Mouse (Mus musculus) common myeloid progenitor, adult 5-6 weeks (primary cell): ENCODE data around the gene Hipk3. TPM values are rescaled to one million over a fixed set of nuclear protein-coding genes. Genes with fewer than 3 reads are reported as not detected.

ENCODE experiments used
- ATAC-seq: replicated peaks from 2 replicates; pipeline ENCODE4 v1.8.0; 2016; ENCODE audit warnings: low read depth, mild to moderate bottlenecking, moderate TSS enrichment, inconsistent platforms; ENCODE audit not compliant: poor library complexity, severe bottlenecking
- total RNA-seq: library from RNA; stranded (forward); fragments of 200-1000, 187-1606 nt; gene quantifications from 2 replicates; pipeline ENCODE4 v1.2.3, GENCODE M21; 2017

Hipk3 gene
- 31.3 and 35.2 TPM in 2 replicates for total RNA-seq

- ATAC-seq: peak; percentile 74
Observed at GRCm38 (mm10) chr2:104493951-104494800, at the start of gene Hipk3. Gene Hipk3, minus strand, starts transcription at chr2:104494446.

GRCm38 (mm10) chr2:104540286-104540685 lies 46.0 kb upstream of the Hipk3 start:
- ATAC-seq: no peak

DNA sequence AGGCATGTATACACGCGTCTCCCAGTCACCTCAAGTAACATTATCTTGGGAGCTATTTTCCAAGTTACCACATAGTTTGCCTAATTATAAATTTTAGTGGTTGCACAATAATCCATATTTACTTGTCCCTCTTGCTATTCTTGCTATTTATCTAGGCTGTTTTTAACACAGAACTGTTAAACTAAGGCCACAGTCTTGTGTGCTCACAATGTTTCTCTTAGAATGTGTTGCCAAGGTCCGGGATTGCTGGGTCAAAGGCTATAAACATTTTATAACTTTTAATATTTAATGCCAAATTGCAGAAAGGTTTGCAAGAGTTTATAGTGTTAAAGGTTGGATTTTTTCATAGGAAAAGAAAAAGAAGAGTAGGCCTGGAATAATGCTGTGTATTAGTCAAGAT lies 40.5 kb upstream of the Hipk3 start:
- ATAC-seq: no peak

- peak; percentile 78 for ATAC-seq
Observed at GRCm38 (mm10) chr2:104532548-104532947, 38.3 kb upstream of the Hipk3 start.

DNA sequence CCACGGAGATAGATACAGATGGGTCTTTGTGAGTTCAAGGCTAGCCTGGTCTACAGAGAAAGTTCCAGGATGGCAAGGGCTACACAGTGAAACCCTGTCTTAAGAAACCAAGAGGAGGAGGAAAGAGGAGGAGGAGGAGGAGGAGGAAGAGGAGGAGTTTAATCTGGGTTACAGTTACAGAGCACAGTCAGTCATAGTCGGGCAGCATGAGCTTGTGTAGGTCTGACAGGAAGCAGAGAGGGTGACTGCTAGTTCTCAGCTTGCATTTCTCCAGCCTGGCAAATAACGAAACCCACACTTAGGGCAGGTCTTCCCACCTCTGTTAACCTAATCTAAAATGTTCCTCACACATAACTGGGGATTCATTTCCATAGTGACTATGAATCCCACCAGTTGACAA lies 32.3 kb upstream of the Hipk3 start:
- ATAC-seq: peak; percentile 54

GRCm38 (mm10) chr2:104525506-104525905 lies 31.3 kb upstream of the Hipk3 start:
- ATAC-seq: peak; percentile 92

DNA sequence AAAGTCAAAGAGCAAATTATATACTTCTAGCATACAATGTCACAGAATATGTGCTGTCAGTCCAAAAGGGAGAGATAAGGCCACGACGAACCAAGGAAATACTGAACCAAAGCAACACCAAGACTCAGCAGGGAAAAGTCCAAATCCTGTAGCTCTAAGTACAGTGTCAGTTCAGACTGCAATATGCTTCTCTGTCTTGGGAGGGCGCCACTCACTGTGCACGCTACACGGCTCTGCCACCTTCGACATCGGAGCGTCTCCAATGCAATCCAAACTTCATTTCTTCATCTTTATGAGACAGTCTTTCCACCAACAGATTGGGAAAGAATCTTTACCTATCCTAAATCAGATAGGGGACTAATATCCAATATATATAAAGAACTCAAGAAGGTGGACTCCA lies 17.4 kb upstream of the Hipk3 start:
- no peak for ATAC-seq

GRCm38 (mm10) chr2:104502388-104502787 lies 8.1 kb upstream of the Hipk3 start:
- peak; percentile 63 for ATAC-seq

DNA sequence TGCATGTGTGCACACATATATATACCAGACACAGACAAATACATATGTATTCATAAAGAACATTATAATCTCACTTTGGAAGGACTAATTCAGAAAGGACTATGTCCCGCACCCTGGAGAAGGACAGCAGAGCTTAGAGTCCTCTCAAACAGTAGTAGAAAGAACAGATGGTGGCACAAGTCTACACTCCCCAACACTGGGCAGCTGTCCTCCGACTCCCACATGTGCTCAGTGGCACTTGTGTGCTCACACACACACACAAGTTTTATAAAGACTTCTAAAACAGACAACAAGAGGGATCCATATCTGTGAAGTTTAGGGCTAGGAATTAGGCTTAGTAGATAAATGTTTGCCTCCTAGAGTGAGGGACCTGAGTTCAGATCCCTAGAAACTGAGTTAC lies 6.8 kb upstream of the Hipk3 start:
- no peak for ATAC-seq

DNA sequence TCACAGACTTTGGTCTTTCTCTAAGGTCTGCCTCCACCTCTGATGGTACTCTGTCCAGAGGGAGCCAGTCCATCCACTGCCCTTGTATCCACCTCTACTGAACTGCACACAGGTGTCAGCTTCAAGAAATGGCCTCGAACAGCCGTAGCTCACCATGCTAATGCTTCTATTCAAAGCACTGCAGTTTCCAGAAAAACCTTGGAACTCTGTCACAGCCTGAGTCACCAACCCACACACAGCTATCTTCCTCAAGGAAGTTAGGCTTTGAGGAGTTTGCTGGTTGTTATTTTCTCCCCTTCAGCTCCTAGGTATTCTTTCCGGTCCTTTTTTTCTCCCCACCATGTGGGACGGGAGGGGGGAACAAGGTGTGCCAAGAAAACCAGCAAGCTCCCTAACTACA lies 3.5 kb upstream of the Hipk3 start:
- ATAC-seq: no peak

DNA sequence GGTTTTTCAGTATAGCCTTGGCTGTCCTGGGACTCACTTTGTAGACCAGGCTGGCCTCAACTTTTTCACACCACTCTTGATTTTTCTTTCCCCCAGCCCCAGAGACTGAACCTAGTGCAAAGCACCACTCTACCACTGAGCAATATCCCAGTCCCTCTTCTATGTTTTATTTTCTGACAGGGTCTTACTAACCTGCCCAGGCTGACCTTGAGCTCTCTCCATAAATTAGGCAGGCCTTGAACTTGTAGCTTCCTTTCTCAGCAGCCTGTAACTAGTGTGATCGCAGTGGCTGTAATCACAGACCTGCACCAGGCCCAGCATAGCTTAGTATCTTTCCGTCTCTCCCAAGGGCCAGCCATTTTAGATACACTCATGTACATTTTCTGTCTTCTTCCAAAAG lies 3.0 kb upstream of the Hipk3 start:
- ATAC-seq: no peak

DNA sequence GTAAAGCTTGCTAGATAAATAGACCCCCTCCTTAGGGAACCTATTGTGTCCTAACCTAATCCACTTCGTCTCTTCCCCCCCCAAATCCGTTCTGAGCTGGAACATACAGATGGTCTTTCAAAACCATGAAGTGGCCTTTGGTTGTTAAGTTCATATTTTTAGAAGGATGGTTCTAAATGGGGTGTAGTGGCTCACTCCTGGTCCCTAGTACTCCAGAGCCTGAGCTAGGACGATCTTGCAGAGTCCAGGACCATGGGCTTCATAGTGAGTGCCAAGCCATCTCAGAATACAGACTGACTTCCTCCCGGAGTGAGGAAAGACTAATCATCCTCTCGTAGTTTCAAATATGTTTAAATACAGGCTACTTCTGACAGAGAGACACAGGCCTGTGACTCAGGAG lies 2.0 kb upstream of the Hipk3 start:
- no peak for ATAC-seq

- ATAC-seq: no peak
Observed at GRCm38 (mm10) chr2:104494801-104495185, 547 bp upstream of the Hipk3 start.

DNA sequence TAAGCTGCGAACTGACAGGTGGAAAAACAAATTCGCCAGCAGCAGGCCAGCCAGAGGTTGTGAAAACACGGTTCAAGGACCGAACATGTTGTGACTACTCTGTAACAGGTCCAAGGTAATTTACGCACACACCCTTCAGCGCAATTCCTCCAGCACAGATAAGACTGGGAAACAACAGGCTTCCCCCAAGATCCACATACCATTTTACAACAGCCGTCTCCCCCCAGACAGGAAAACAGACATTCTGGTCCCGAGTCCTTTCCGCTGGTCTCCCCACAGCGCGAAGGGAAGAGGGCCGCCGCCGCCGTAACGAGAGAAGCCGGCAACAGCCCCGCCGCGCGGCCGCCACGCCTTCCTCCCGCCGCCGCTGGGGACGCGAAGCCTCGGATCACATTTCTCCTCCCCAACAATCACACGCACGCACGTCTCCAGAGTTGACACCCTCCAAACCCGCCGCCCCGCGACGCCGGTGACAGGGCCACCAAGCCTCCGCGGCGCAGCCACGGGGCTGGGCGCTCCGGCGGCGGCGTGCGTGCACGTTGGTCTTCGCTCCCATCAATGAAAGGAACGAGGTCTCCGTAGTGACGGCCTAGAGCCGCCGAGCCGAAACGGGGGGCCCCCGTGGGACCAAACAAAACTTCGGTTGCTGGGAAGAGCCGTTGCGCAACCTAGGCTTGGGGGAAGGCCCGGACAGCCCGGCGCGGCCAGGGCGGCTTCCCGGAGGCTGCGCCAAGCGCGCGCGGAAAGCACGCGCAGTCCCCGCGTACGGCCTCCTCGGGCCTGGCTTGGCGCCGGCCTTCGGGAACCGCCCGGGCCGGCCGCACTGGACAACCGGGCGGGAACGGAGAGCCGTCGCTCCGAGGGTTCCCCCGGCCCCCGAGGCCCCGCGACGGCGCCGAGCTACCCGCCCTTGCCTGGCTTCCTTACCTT lies 960 bp downstream of the Hipk3 start:
- peak; percentile 58 for ATAC-seq

- no peak for ATAC-seq
Observed at GRCm38 (mm10) chr2:104491221-104491795, 2.9 kb downstream of the Hipk3 start.

- ATAC-seq: no peak
Observed at GRCm38 (mm10) chr2:104490761-104491160, 3.5 kb downstream of the Hipk3 start.

- ATAC-seq: no peak
Observed at GRCm38 (mm10) chr2:104489851-104490250, 4.4 kb downstream of the Hipk3 start.

- no peak for ATAC-seq
Observed at GRCm38 (mm10) chr2:104484438-104484837, 9.8 kb downstream of the Hipk3 start.

GRCm38 (mm10) chr2:104482156-104482555 lies 12.1 kb downstream of the Hipk3 start:
- ATAC-seq: no peak

DNA sequence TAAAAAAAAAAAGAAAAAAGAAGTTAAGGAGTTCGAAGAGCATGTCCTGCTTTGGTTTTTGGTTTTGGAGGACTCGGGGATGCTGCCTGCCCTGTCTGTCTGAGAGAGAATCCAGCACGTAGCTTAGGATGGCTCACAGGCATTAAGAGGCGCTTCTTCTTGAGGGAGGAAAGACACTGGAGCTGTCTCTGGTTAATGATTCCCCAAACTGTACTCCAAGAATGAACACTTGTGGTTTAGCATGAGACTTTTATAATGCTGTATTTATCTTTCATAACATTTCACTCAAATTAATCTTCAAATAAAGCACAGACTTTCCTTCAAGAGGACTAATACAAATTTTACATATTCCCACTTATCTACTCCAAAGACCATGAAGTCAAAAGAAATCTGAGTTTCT lies 15.2 kb downstream of the Hipk3 start:
- ATAC-seq: no peak
